Mouse (Mus musculus) thymus, adult 2 months (tissue): ENCODE results near the gene Stag1. TPM values are rescaled to one million over a fixed set of nuclear protein-coding genes. Genes with fewer than 3 reads are reported as not detected.

ENCODE experiments used
- DNase-seq: peaks from one replicate; pipeline ENCODE4 v3.0.0; 2021
- H3K27ac ChIP-seq: fragments of 200-500 bp; 2 replicates; pipeline ENCODE4 v1.5.1; 2012; ENCODE audit warnings: low read length, control low read depth; ENCODE audit not compliant: control insufficient read depth, insufficient read depth
- H3K27me3 ChIP-seq: fragments of 200-500 bp; 2 replicates; pipeline ENCODE4 v1.6.1; 2012; ENCODE audit warnings: mild to moderate bottlenecking, low read length, moderate library complexity, mixed read lengths; ENCODE audit not compliant: control insufficient read depth, insufficient read depth
- H3K36me3 ChIP-seq: fragments of 200-500 bp; 2 replicates; pipeline ENCODE4 v1.6.1; 2012; ENCODE audit warnings: mild to moderate bottlenecking, low read length, moderate library complexity; ENCODE audit not compliant: control insufficient read depth, insufficient read depth
- H3K4me1 ChIP-seq: fragments of 200-500 bp; replicated peaks from 2 replicates; pipeline ENCODE4 v1.6.1; 2012; ENCODE audit warnings: low read length; ENCODE audit not compliant: control insufficient read depth, insufficient read depth
- H3K4me3 ChIP-seq: fragments of 200-500 bp; 2 replicates; pipeline ENCODE4 v1.5.1; 2012; ENCODE audit warnings: mild to moderate bottlenecking, low read length, control low read depth, moderate library complexity; ENCODE audit not compliant: control insufficient read depth, insufficient read depth
- CTCF ChIP-seq: fragments of 200-500 bp; IDR thresholded peaks from 2 replicates; pipeline ENCODE4 v1.5.1; 2012; ENCODE audit warnings: mild to moderate bottlenecking, control low read depth, low read length, moderate library complexity, borderline replicate concordance; ENCODE audit not compliant: control insufficient read depth, poor library complexity, insufficient read depth; ENCODE audit errors: extremely low read depth
- POLR2A ChIP-seq: fragments of 200-500 bp; IDR thresholded peaks from 2 replicates; pipeline ENCODE4 v1.6.1; 2012; ENCODE audit warnings: mild to moderate bottlenecking, low read length, control low read depth, moderate library complexity; ENCODE audit not compliant: control insufficient read depth, poor library complexity, insufficient read depth; ENCODE audit errors: extremely low read depth
- WGBS: fragments of 180-500 bp; shearing (Covaris S2); methylation state at CpG from one replicate; pipeline ENCODE4 v1.1.7; 2018; 5-methylcytosine and 5-hydroxymethylcytosine counted together
- polyA plus RNA-seq: library from polyadenylated mRNA; depleted of rRNA; stranded (reverse); fragments of >200 nt; gene quantifications from 2 replicates; pipeline ENCODE4 v1.2.3, GENCODE M21; 2012

The Stag1 gene
- polyA plus RNA-seq, 1 experiment = 7.9 TPM

DNA sequence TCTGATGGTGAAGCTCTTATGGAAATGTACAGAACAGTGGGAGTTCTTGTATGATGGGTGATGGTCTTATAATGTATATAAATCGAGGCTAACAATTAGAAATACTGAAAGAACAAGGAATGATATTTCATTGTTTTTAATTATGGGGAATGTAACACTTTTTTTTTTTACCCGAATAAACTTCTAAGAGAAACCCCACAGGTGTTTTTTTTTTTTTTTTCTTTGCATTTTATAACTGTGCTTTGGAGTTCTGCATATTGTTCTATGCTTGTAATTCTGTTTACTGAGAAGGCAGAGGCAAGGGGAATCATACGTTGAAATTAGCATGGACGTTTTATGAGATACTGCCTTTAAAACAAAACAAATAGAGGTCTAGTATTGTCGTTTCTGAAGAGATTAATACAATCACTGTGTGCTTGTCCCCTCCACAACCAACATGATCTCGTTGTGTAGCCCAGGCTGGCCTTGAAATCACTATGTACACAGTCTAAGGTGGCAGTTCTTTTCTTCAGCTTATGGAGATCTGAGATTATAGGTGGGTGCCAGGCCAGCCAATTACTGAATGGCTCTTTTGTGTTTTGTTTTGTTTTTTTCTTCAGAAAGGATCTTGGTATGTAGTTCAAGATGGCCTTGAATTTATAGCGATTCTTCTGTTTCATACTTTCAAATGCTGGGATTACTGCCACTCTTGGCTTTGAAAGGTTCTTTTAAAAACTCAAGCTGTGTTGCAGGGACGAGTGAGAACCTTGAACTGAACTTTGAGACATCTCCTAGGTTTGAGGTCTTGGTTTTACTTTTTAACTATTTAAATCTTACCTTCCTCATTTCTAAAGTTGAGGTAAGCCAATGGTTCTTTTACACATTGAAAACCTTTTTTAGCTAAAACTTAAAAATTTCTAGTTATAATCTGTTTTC, 47.7 kb downstream of the Stag1 start:
- WGBS = 35% methylated on average over 8 of the region's 8 CpGs

DNA sequence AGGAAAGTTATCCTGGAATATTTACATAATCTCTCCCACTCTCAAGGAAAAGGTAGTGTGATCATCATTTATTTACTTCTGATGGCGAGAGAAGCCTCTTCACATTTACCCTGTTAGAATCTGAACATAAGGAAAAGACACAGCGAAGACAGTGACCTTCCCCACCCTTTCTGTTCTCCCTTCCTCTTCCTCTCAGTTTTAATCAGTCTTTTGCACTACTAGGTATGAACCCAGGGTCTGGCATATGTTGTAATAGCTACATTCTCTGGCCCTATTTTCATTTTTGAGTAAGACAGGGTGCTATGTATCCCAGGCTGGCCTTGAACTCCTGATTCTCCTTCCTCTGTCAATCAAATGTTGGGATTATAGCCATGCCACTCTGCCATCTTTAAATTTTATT, 48.7 kb downstream of the Stag1 start:
- Histone ChIP-seq H3K36me3 (no peaks in the 10 kb centered on the region), H3K27ac (no peak overlapping the region), H3K27me3 (no peaks in the 10 kb centered on the region), H3K4me3 (no peak overlapping the region), H3K4me1 (peaks cover 2% of the 10 kb centered on the region; the same call in 1 of the 2 replicates)
- no peak for DNase-seq
- no peak for TF ChIP-seq CTCF
- TF ChIP-seq POLR2A = no peak
- 93% methylated on average over 2 of the region's 2 CpGs for WGBS

More for the DNA sequence above, 47.7 kb downstream of the Stag1 start:
- no peaks in the 10 kb centered on the region for H3K27me3 ChIP-seq
- H3K27ac ChIP-seq = no peak overlapping the region
- H3K4me1 ChIP-seq = peaks cover 2% of the 10 kb centered on the region; the same call in 1 of the 2 replicates
- no peak overlapping the region for H3K4me3 ChIP-seq
- DNase-seq = no peak
- TF ChIP-seq POLR2A = no peak
- no peak for TF ChIP-seq CTCF
- H3K36me3 ChIP-seq = no peaks in the 10 kb centered on the region

DNA sequence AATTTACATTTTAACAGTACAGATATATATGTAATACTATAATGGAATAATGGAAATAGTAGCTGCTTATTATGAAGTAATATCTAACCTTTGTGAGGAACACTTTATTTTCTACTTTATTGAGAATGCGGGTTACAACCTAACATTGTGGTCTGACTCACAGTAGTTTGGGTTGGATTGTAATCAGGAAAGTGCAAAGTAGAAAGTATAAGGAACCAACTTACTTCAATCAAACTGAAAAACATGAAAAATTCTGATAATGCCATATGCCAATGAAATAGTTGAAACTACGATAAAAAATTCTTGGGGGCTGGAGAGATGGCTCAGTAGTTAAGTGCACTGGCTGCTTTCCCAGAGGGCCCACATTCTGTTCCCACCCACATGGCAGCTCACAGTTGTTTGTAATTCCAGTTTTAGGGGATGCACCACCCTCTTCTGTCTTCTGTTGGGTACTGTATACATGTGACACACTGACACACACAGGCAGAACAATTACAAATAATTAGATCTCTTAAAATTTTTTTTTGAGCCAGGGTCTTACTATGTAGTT, 50.3 kb downstream of the Stag1 start:
- Histone ChIP-seq H3K27me3 (no peaks in the 10 kb centered on the region), H3K4me1 (no peaks in the 10 kb centered on the region), H3K36me3 (no peaks in the 10 kb centered on the region), H3K4me3 (no peak overlapping the region), H3K27ac (no peak overlapping the region)
- TF ChIP-seq POLR2A (no peak), CTCF (no peak)
- WGBS = 98% methylated on average over 2 of the region's 2 CpGs
- no peak for DNase-seq

DNA sequence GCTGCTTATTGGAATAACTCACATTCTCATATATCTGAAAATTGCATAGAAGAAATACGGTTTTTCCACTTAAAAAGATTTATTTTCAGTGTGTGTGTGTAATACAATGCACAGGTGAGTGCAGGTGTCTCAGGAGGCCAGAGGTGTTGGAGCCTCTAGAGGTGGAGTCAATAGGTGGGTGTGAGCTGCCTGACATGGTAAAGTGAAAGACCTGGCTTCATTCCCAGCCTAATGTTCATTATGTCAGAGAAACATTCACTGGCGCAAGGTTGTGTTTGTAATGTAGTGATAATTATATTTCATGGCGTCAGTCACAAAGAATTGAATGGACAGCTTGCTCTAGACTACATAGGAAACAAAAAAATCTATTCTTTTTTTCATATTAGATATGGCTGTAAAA, 56.5 kb downstream of the Stag1 start:
- H3K4me3 ChIP-seq = no peak overlapping the region
- 94% methylated on average over 3 of the region's 3 CpGs for WGBS
- H3K4me1 ChIP-seq = no peaks in the 10 kb centered on the region
- no peak for DNase-seq
- H3K27me3 ChIP-seq = no peaks in the 10 kb centered on the region
- H3K27ac ChIP-seq = no peak overlapping the region
- H3K36me3 ChIP-seq = no peaks in the 10 kb centered on the region
- TF ChIP-seq POLR2A = no peak
- TF ChIP-seq CTCF = no peak

DNA sequence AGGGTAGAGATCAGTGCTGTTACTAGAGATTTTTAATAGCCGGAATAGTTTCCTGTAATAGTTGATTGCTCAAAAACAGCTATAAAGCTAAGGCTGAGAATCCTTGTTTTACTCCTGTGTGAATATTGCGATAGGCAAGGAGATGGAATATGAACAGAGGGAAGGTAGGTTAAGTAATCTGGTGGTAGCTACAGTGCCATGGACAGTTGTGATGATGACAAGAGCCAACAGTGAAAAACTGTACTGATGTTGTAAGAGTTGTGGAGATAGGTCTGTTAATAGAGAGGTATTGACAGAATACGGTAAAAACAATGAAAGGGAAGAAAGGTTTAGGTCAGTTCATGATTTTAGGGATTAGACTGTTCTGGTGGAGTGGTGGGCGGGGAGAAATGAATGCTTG, 58.5 kb downstream of the Stag1 start:
- no peaks in the 10 kb centered on the region for H3K36me3 ChIP-seq
- no peak for DNase-seq
- WGBS = 98% methylated on average over 4 of the region's 4 CpGs
- H3K27ac ChIP-seq = no peak overlapping the region
- TF ChIP-seq CTCF = no peak
- no peak for TF ChIP-seq POLR2A
- H3K27me3 ChIP-seq = no peaks in the 10 kb centered on the region
- H3K4me1 ChIP-seq = no peaks in the 10 kb centered on the region
- H3K4me3 ChIP-seq = no peak overlapping the region

DNA sequence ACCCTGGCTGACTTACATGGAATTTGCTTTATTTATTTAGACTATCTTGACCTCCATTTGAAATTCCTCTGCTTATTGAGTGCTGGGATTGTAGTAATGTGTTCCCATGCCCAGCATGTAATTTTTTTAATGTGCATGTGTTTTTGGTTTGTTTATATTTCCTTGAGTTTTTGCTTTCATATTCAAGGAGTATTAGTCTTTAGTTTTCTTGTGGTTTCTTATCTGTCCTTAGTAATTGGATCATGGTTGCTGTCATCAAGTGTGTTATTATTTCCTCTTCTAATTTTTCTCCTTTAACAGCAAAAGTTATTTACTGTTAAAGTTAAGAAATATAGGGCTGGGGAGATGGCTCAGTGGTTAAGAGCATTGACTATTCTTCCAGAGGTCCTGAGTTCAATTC, 63.0 kb downstream of the Stag1 start:
- Histone ChIP-seq H3K4me1 (no peaks in the 10 kb centered on the region), H3K36me3 (no peaks in the 10 kb centered on the region), H3K27ac (no peak overlapping the region), H3K27me3 (no peaks in the 10 kb centered on the region), H3K4me3 (no peak overlapping the region)
- TF ChIP-seq POLR2A (no peak), CTCF (no peak)
- no peak for DNase-seq
